Mouse (Mus musculus) liver, adult 2 months (tissue): Measurements from ENCODE around the gene Znrf3.

Experiments used
- CTCF ChIP-seq: fragments of 200-500 bp; IDR thresholded peaks from 2 replicates; pipeline ENCODE4 v1.5.1; 2011; ENCODE audit warnings: low read depth, low read length, control low read depth
- POLR2A ChIP-seq: fragments of 200-500 bp; IDR thresholded peaks from 2 replicates; pipeline ENCODE4 v1.6.1; 2011; ENCODE audit warnings: low read length, control low read depth; ENCODE audit not compliant: insufficient read depth; ENCODE audit errors: extremely low read depth

DNA sequence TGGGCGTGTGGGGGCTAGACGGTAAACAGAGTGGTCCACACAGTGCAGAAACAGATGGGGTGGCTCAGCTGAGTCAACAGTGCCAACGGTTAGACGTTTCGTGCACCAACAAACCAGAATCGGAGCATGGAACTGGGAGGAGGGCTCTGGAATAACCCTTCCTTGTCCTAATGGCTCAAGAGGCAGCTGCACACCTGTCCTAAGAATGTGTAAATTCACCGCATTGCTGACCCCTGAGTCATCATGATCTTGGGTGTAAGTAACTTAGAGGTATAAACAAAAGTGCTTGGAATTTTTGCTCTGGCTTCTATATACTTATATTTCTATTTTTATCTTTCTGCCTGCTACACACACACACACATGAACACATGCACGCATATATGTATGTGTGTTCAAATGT, 202.5 kb downstream of the Znrf3 start:
- TF ChIP-seq POLR2A (no peak), CTCF (no peak)
